Mouse (Mus musculus) MEL (cell line): ENCODE results near the gene Zbtb40. TPM values are rescaled to one million over a fixed set of nuclear protein-coding genes. Genes with fewer than 3 reads are reported as not detected.

ENCODE experiments used
- DNase-seq: peaks from one replicate; pipeline ENCODE4 v3.0.0; 2011; ENCODE audit warnings: low read depth, low spot score
- H3K27ac ChIP-seq: 2 replicates; pipeline ENCODE4 v1.5.1; 2012; ENCODE audit warnings: low read depth, mild to moderate bottlenecking, control low read depth, low read length, moderate library complexity; ENCODE audit not compliant: control insufficient read depth
- H3K27me3 ChIP-seq, 2 experiments: fragments of 150-350 bp in 1 of 2; sonication (generic) in 1 of 2; 2 replicates each; pipeline ENCODE4 v1.6.1; 2012; ENCODE audit warnings: low read length in 2 of 2, mild to moderate bottlenecking in 2 of 2, improper control_type of control experiment in 1 of 2, moderate library complexity in 1 of 2; ENCODE audit not compliant: insufficient read depth in 2 of 2, control insufficient read depth in 1 of 2
- H3K36me3 ChIP-seq, 2 experiments: 2 replicates each; pipeline ENCODE4 v1.6.1; 2012 to 2014; ENCODE audit warnings: low read length in 2 of 2, improper control_type of control experiment in 1 of 2, inconsistent platforms in 1 of 2, mild to moderate bottlenecking in 1 of 2; ENCODE audit not compliant: insufficient read depth in 2 of 2, control insufficient read depth in 1 of 2
- H3K4me1 ChIP-seq, 2 experiments: fragments of 150-350 bp in 1 of 2; sonication (generic) in 1 of 2; 2 replicates each; pipeline ENCODE4 v1.6.1; 2012; ENCODE audit warnings: low read length in 2 of 2, improper control_type of control experiment in 1 of 2, mild to moderate bottlenecking in 1 of 2; ENCODE audit not compliant: insufficient read depth in 2 of 2, control insufficient read depth in 1 of 2
- H3K4me3 ChIP-seq, 2 experiments: fragments of 150-350 bp in 1 of 2; sonication (generic) in 1 of 2; 2 replicates each; pipeline ENCODE4 v1.5.1; 2012; ENCODE audit warnings: low read depth in 2 of 2, low read length in 2 of 2, mild to moderate bottlenecking in 2 of 2, moderate library complexity in 2 of 2, control low read depth in 1 of 2, improper control_type of control experiment in 1 of 2; ENCODE audit not compliant: control insufficient read depth in 1 of 2, insufficient read depth in 1 of 2
- H3K79me2 ChIP-seq: 2 replicates; pipeline ENCODE4 v1.6.1; 2012; ENCODE audit warnings: mild to moderate bottlenecking, low read length, moderate library complexity; ENCODE audit not compliant: control insufficient read depth, poor library complexity, insufficient read depth
- H3K9ac ChIP-seq: 2 replicates; pipeline ENCODE4 v1.6.1; 2012; ENCODE audit warnings: low read depth, mild to moderate bottlenecking, control low read depth, low read length, moderate library complexity; ENCODE audit not compliant: control insufficient read depth, poor library complexity, severe bottlenecking
- H3K9me3 ChIP-seq: fragments of 150-350 bp; sonication (generic); replicated peaks from 2 replicates; pipeline ENCODE4 v1.6.1; 2012; ENCODE audit warnings: mild to moderate bottlenecking, low read length, improper control_type of control experiment, moderate library complexity; ENCODE audit not compliant: insufficient read depth
- E2F4 ChIP-seq: IDR thresholded peaks from 2 replicates; pipeline ENCODE4 v1.6.1; 2011; ENCODE audit warnings: low read depth, low read length, improper control_type of control experiment, borderline replicate concordance
- ELF1 ChIP-seq: IDR thresholded peaks from 2 replicates; pipeline ENCODE4 v1.6.1; 2014; ENCODE audit warnings: low read depth, mild to moderate bottlenecking, inconsistent platforms, low read length, improper control_type of control experiment, moderate library complexity
- EP300 ChIP-seq, 2 experiments: IDR thresholded peaks; 2 replicates each; pipeline ENCODE4 v1.6.1; 2011; ENCODE audit warnings: improper control_type of control experiment in 2 of 2, low read length in 2 of 2, low read depth in 1 of 2, mild to moderate bottlenecking in 1 of 2
- GATA1 ChIP-seq: IDR thresholded peaks from 2 replicates; pipeline ENCODE4 v1.6.1; 2011; ENCODE audit warnings: low read depth, low read length, improper control_type of control experiment
- HCFC1 ChIP-seq: IDR thresholded peaks from 2 replicates; pipeline ENCODE4 v1.6.1; 2012; ENCODE audit warnings: low read depth, mild to moderate bottlenecking, inconsistent platforms, low read length, improper control_type of control experiment, moderate library complexity
- JUND ChIP-seq: IDR thresholded peaks from 2 replicates; pipeline ENCODE4 v1.6.1; 2011; ENCODE audit warnings: low read depth, mild to moderate bottlenecking, improper control_type of control experiment, low read length
- KAT2A ChIP-seq: conservative IDR thresholded peaks from 2 replicates; pipeline ENCODE4 v1.6.1; 2012; ENCODE audit warnings: low read depth, low read length, improper control_type of control experiment, inconsistent platforms
- MAZ ChIP-seq: IDR thresholded peaks from 2 replicates; pipeline ENCODE4 v1.6.1; 2012; ENCODE audit warnings: low read depth, mild to moderate bottlenecking, inconsistent platforms, low read length, improper control_type of control experiment
- MEF2A ChIP-seq: IDR thresholded peaks from 2 replicates; pipeline ENCODE4 v1.6.1; 2014; ENCODE audit warnings: low read depth, mild to moderate bottlenecking, inconsistent platforms, low read length, improper control_type of control experiment; ENCODE audit not compliant: poor library complexity, insufficient replicate concordance, severe bottlenecking; ENCODE audit errors: extremely low read depth
- MXI1 ChIP-seq: IDR thresholded peaks from 2 replicates; pipeline ENCODE4 v1.6.1; 2011; ENCODE audit warnings: mild to moderate bottlenecking, low read depth, low read length, improper control_type of control experiment
- MYB ChIP-seq: IDR thresholded peaks from 2 replicates; pipeline ENCODE4 v1.6.1; 2011; ENCODE audit warnings: mild to moderate bottlenecking, low read depth, low read length, improper control_type of control experiment
- POLR2AphosphoS2 ChIP-seq: IDR thresholded peaks from 2 replicates; pipeline ENCODE4 v1.6.1; 2011; ENCODE audit warnings: low read length, improper control_type of control experiment
- RAD21 ChIP-seq: IDR thresholded peaks from 2 replicates; pipeline ENCODE4 v1.6.1; 2011; ENCODE audit warnings: mild to moderate bottlenecking, low read depth, low read length, improper control_type of control experiment
- RCOR1 ChIP-seq: IDR thresholded peaks from 2 replicates; pipeline ENCODE4 v1.6.1; 2012; ENCODE audit warnings: low read depth, mild to moderate bottlenecking, inconsistent platforms, low read length, improper control_type of control experiment
- SIN3A ChIP-seq: IDR thresholded peaks from 2 replicates; pipeline ENCODE4 v1.6.1; 2012; ENCODE audit warnings: low read length, improper control_type of control experiment, inconsistent platforms
- SMC3 ChIP-seq: IDR thresholded peaks from 2 replicates; pipeline ENCODE4 v1.6.1; 2011; ENCODE audit warnings: low read depth, low read length, improper control_type of control experiment
- TBP ChIP-seq: IDR thresholded peaks from 2 replicates; pipeline ENCODE4 v1.8.0; 2011; ENCODE audit warnings: low read depth, low read length, improper control_type of control experiment
- UBTF ChIP-seq: IDR thresholded peaks from 2 replicates; pipeline ENCODE4 v1.6.1; 2012; ENCODE audit warnings: low read depth, mild to moderate bottlenecking, inconsistent platforms, low read length, improper control_type of control experiment, moderate library complexity, borderline replicate concordance; ENCODE audit not compliant: insufficient read depth
- USF1 ChIP-seq: IDR thresholded peaks from 2 replicates; pipeline ENCODE4 v1.6.1; 2014; ENCODE audit warnings: low read depth, mild to moderate bottlenecking, inconsistent platforms, low read length, improper control_type of control experiment, moderate library complexity
- USF2 ChIP-seq, 2 experiments: IDR thresholded peaks; 2 replicates each; pipeline ENCODE4 v1.6.1; 2011 to 2012; ENCODE audit warnings: improper control_type of control experiment in 2 of 2, low read length in 2 of 2, borderline replicate concordance in 1 of 2, inconsistent platforms in 1 of 2, low read depth in 1 of 2, mild to moderate bottlenecking in 1 of 2; ENCODE audit not compliant: insufficient read depth in 1 of 2
- ZKSCAN1 ChIP-seq: IDR thresholded peaks from 2 replicates; pipeline ENCODE4 v1.6.1; 2012; ENCODE audit warnings: low read depth, mild to moderate bottlenecking, inconsistent platforms, low read length, improper control_type of control experiment, moderate library complexity
- ZMIZ1 ChIP-seq: IDR thresholded peaks from 2 replicates; pipeline ENCODE4 v1.6.1; 2012; ENCODE audit warnings: low read depth, mild to moderate bottlenecking, inconsistent platforms, low read length, improper control_type of control experiment, moderate library complexity
- ZNF384 ChIP-seq: IDR thresholded peaks from 2 replicates; pipeline ENCODE4 v1.6.1; 2012; ENCODE audit warnings: low read depth, mild to moderate bottlenecking, inconsistent platforms, low read length, improper control_type of control experiment
- polyA plus RNA-seq, 2 experiments: library from polyadenylated mRNA; stranded (reverse) in 1 of 2; unstranded in 1 of 2; fragments of >175 nt in 1 of 2; fragments of >200 nt in 1 of 2; gene quantifications; 2 replicates each; pipeline versions ENCODE4 v1.2.1 to v1.2.4; 2012; ENCODE audit warnings: low replicate concordance in 2 of 2, low read depth in 1 of 2; ENCODE audit not compliant: insufficient read length in 2 of 2, insufficient read depth in 1 of 2, missing spikeins in 1 of 2
- total RNA-seq: library from RNA; depleted of rRNA; stranded (reverse); fragments of 300-350 nt; gene quantifications from 2 replicates; pipeline ENCODE4 v1.2.3, GENCODE M21; 2012

Gene Zbtb40
- total and polyA plus RNA-seq, 3 experiments = 9.6 to 14.4 TPM; not detected in 1

- Histone ChIP-seq H3K4me3 (no peak overlapping the region), H3K79me2 (no peaks in the 10 kb centered on the region), H3K9ac (no peak overlapping the region), H3K4me1 (no peaks in the 10 kb centered on the region), H3K27ac (no peak overlapping the region), H3K36me3 (no peaks in the 10 kb centered on the region), H3K27me3 (no peaks in the 10 kb centered on the region), H3K9me3 (no peaks in the 10 kb centered on the region)
- no peak for DNase-seq
- TF ChIP-seq KAT2A = no peak
- TF ChIP-seq USF2 (IDR thresholded peaks at IDR 0.05; ENCODE audit: borderline replicate concordance in 1 of 2, insufficient read depth in 1 of 2, low read depth in 1 of 2, low read length in 2 of 2) = no peak
- no peak for TF ChIP-seq HCFC1
- no peak for TF ChIP-seq MYB
- TF ChIP-seq ZKSCAN1 = no peak
- TF ChIP-seq RCOR1 = no peak
- TF ChIP-seq JUND = no peak
- no peak for TF ChIP-seq MEF2A
- TF ChIP-seq RAD21 = no peak
- no peak for TF ChIP-seq ELF1
- TF ChIP-seq ZMIZ1 = no peak
- TF ChIP-seq POLR2AphosphoS2 = no peak
- TF ChIP-seq TBP = no peak
Observed at GRCm38 (mm10) chr4:136954562-136954961, 94.0 kb downstream of the Zbtb40 start.

GRCm38 (mm10) chr4:136949266-136949989 lies 99.2 kb downstream of the Zbtb40 start:
- Histone ChIP-seq H3K79me2 (no peaks in the 10 kb centered on the region), H3K27me3 (no peaks in the 10 kb centered on the region), H3K9ac (no peak overlapping the region), H3K4me3 (no peak overlapping the region), H3K27ac (no peak overlapping the region), H3K4me1 (no peaks in the 10 kb centered on the region), H3K36me3 (no peaks in the 10 kb centered on the region), H3K9me3 (no peaks in the 10 kb centered on the region)
- no peak for TF ChIP-seq MXI1
- TF ChIP-seq POLR2AphosphoS2 = no peak
- no peak for TF ChIP-seq GATA1
- no peak for TF ChIP-seq SMC3
- TF ChIP-seq MAZ = no peak
- TF ChIP-seq USF1 = no peak
- no peak for TF ChIP-seq UBTF
- no peak for TF ChIP-seq ZNF384
- no peak for TF ChIP-seq E2F4
- no peak for TF ChIP-seq TBP
- TF ChIP-seq ZKSCAN1 = no peak
- no peak for TF ChIP-seq KAT2A
- no peak for TF ChIP-seq SIN3A
- TF ChIP-seq EP300 (IDR thresholded peaks at IDR 0.05; ENCODE audit: low read depth in 1 of 2, low read length in 2 of 2) = no peak
- no peak for TF ChIP-seq ELF1
- DNase-seq = no peak
